Mouse (Mus musculus): ENCODE measurements around the gene Dkk3. TPM values are rescaled to one million over a fixed set of nuclear protein-coding genes. Genes with fewer than 3 reads are reported as not detected.
"Not testable (repeated sequence)": the region's sequence is repeated elsewhere in the genome, so short reads cannot be mapped to it uniquely, and the experiment has no call there.

The Dkk3 gene
- total RNA-seq, 2 experiments from 2014 or later = 19.0 to 20.1 TPM

- no peak for DNase-seq (ENCODE audit: low spot score in 2 of 2)
These were observed 28.2 kb downstream of the Dkk3 start for GRCm38 (mm10) chr7:112130660-112131059.

GRCm38 (mm10) chr7:112129851-112130250 lies 29.0 kb downstream of the Dkk3 start:
- DNase-seq (ENCODE audit: low spot score in 2 of 2) = no peak

- DNase-seq (ENCODE audit: low spot score in 2 of 2) = no peak
These were observed 30.0 kb downstream of the Dkk3 start for GRCm38 (mm10) chr7:112128810-112129209.

- no peak for DNase-seq (ENCODE audit: low spot score in 2 of 2)
These were observed 30.9 kb downstream of the Dkk3 start for GRCm38 (mm10) chr7:112127954-112128353.

- DNase-seq (ENCODE audit: low spot score in 2 of 2) = no peak
These were observed 31.7 kb downstream of the Dkk3 start for GRCm38 (mm10) chr7:112127085-112127637.

- DNase-seq (ENCODE audit: low spot score in 2 of 2) = no peak
These were observed 33.1 kb downstream of the Dkk3 start for GRCm38 (mm10) chr7:112125625-112126260.

- DNase-seq (ENCODE audit: low spot score in 2 of 2) = no peak
These were observed 35.2 kb downstream of the Dkk3 start for GRCm38 (mm10) chr7:112123612-112124011.

- DNase-seq (ENCODE audit: low spot score in 2 of 2) = no peak
These were observed 36.9 kb downstream of the Dkk3 start for GRCm38 (mm10) chr7:112121866-112122500.

GRCm38 (mm10) chr7:112120861-112121810 lies 37.7 kb downstream of the Dkk3 start:
- no peak for DNase-seq (ENCODE audit: low spot score in 2 of 2)

- DNase-seq (ENCODE audit: low spot score in 2 of 2) = no peak
These were observed 39.6 kb downstream of the Dkk3 start for GRCm38 (mm10) chr7:112119248-112119647.

GRCm38 (mm10) chr7:112118086-112118485 lies 40.8 kb downstream of the Dkk3 start:
- peak in 1 of 2 experiments; percentile 18 for DNase-seq (ENCODE audit: low spot score in 2 of 2)

GRCm38 (mm10) chr7:112117501-112117900 lies 41.4 kb downstream of the Dkk3 start:
- no peak for DNase-seq (ENCODE audit: low spot score in 2 of 2)

- no peak for DNase-seq (ENCODE audit: low spot score in 2 of 2)
These were observed 48.1 kb downstream of the Dkk3 start for GRCm38 (mm10) chr7:112110638-112111372.

GRCm38 (mm10) chr7:112108757-112109156 lies 50.1 kb downstream of the Dkk3 start:
- no peak for DNase-seq (ENCODE audit: low spot score in 2 of 2)

- DNase-seq (ENCODE audit: low spot score in 2 of 2) = no peak
These were observed 55.0 kb downstream of the Dkk3 start for GRCm38 (mm10) chr7:112103816-112104215.

GRCm38 (mm10) chr7:112102933-112103332 lies 55.9 kb downstream of the Dkk3 start:
- no peak for DNase-seq (ENCODE audit: low spot score in 2 of 2)

GRCm38 (mm10) chr7:112100887-112101286 lies 58.0 kb downstream of the Dkk3 start:
- no peak for DNase-seq (ENCODE audit: low spot score in 2 of 2)

GRCm38 (mm10) chr7:112094923-112095322 lies 63.9 kb downstream of the Dkk3 start:
- not testable (repeated sequence) for DNase-seq (ENCODE audit: low spot score in 2 of 2)

GRCm38 (mm10) chr7:112086186-112086585 lies 72.7 kb downstream of the Dkk3 start:
- DNase-seq (ENCODE audit: low spot score in 2 of 2) = no peak

- DNase-seq (ENCODE audit: low spot score in 2 of 2) = peak; percentile 89
These were observed 73.8 kb downstream of the Dkk3 start for GRCm38 (mm10) chr7:112085062-112085461.

GRCm38 (mm10) chr7:112084222-112084621 lies 74.6 kb downstream of the Dkk3 start:
- no peak for DNase-seq (ENCODE audit: low spot score in 2 of 2)
